In genomic region chr8:48322655-48323265, GRCm38 (mm10) we compare ENCODE assay signal across 12 mouse cellular contexts.
"Had no signal": no experiment of that assay in that cellular context is flagged by ENCODE, and none has a peak within 500 bp of the region (broad histone marks: within the 10 kb centered on the region; RNA-seq: fewer than 3 reads in every experiment).

No protein-coding gene starts in this region.

- H3K9ac ChIP-seq: kidney, embryonic 15.5 days; liver, embryonic 15.5 days; lung, embryonic 14.5 days; midbrain, embryonic 12.5 days; stomach, embryonic 15.5 days had no signal

- H3K36me3 ChIP-seq: liver, embryonic 15.5 days; stomach, embryonic 15.5 days had no signal

- H3K4me2 ChIP-seq: kidney, embryonic 15.5 days; liver, embryonic 11.5 days; liver, embryonic 15.5 days; lung, embryonic 14.5 days; midbrain, embryonic 12.5 days; stomach, embryonic 15.5 days had no signal

- DNase-seq: kidney, postnatal 14 days; lung, embryonic 14.5 days; lung, postnatal 10 days; lung, postnatal 4 days; right cerebral cortex, postnatal 14 days; thymus, postnatal 36 days had no signal

- H3K27ac ChIP-seq: kidney, embryonic 15.5 days; limb, embryonic 10.5 days; liver, embryonic 15.5 days; midbrain, embryonic 12.5 days; stomach, embryonic 15.5 days had no signal

- H3K4me3 ChIP-seq: kidney, embryonic 15.5 days; limb, embryonic 10.5 days; liver, embryonic 15.5 days; midbrain, embryonic 12.5 days; stomach, embryonic 15.5 days had no signal

- H3K4me1 ChIP-seq: kidney, embryonic 15.5 days; limb, embryonic 10.5 days; liver, embryonic 15.5 days; stomach, embryonic 15.5 days had no signal

- H3K9me3 ChIP-seq: kidney, embryonic 15.5 days; limb, embryonic 10.5 days; liver, embryonic 15.5 days; midbrain, embryonic 12.5 days; stomach, embryonic 15.5 days had no signal

- H3K27me3 ChIP-seq: kidney, embryonic 15.5 days; liver, embryonic 15.5 days; midbrain, embryonic 12.5 days; stomach, embryonic 15.5 days had no signal
